In the genomic region with DNA sequence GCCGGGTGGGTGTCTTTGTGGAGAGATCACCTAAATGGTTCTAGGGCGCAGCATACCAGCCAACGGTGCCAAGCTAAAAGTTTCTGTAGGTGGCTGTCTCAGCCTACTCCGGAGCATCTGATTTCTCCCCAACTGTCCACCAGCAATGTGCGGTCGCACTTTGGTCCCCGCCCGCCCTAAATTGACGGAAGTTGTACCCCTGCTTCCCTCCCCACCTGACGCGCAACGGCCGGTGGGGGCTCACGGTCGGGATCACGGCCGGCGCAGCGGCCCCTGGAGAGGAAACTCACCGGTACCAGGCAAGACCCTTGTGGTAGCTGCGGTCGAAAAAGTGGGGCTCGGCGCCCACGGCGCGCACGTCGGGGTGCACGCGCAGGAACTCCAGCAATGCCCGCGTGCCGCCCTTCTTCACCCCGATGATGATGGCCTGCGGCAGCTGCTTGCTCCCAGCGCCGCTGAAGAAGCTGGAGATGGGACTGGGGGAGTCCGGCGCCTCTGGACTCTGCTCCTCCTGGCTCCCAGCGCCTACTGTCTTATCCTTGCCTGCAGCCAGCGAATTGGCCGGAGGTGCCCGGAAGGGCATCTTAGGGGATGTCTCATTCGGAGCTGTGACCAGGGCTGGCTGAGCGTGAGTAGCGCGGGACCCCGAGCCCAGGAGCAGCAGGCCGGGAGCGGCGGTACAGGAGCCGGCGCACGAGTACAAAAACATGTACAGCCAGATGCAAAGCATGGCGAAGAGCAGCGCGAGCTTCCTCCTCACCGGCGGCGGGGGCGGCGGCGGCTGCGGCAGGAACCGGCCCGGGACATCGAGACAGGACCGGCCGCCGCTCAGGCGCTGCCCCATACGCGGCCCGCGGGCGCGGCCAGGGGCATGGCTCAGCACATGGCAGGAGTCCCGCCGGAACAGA, we compare ENCODE assay signal across 7 mouse cellular contexts. TPM values are rescaled to one million over a fixed set of nuclear protein-coding genes. Genes with fewer than 3 reads are reported as not detected.
DNase-seq lines count a peak whose midpoint lies in the region; ATAC-seq and TF ChIP-seq lines count a peak whose summit lies in the region.

No protein-coding gene starts in this region.

- TF ChIP-seq EP300 in lung, postnatal 0 days (IDR thresholded peaks at IDR 0.05): no peak

- H3K9ac ChIP-seq in embryonic facial prominence, embryonic 11.5 days (replicated peaks; ENCODE audit: low read length): peak overlapping the region; percentile 74
- peak overlapping the region; percentile 62 for H3K9ac ChIP-seq in hindbrain, embryonic 14.5 days
- no peak overlapping the region for H3K9ac ChIP-seq in lung, postnatal 0 days (replicated peaks; ENCODE audit: low read depth)
- peak overlapping the region; percentile 40 for H3K9ac ChIP-seq in stomach, embryonic 15.5 days

- H3K4me2 ChIP-seq in embryonic facial prominence, embryonic 11.5 days (ENCODE audit: low read depth, low read length): peak overlapping the region; percentile 96
- peak overlapping the region; percentile 86 for H3K4me2 ChIP-seq in hindbrain, embryonic 14.5 days (replicated peaks)
- peak overlapping the region; percentile 73 for H3K4me2 ChIP-seq in lung, postnatal 0 days (replicated peaks; ENCODE audit: low read depth, low read length)
- H3K4me2 ChIP-seq in stomach, embryonic 15.5 days: peak overlapping the region; percentile 77

- peaks cover 26% of the 10 kb centered on the region for H3K27me3 ChIP-seq in thymus, adult 2 months (ENCODE audit: control insufficient read depth, insufficient read depth, low read length)
- peaks cover 24% of the 10 kb centered on the region for H3K27me3 ChIP-seq in embryonic facial prominence, embryonic 11.5 days (ENCODE audit: control insufficient read depth, insufficient read depth, low read length)
- peaks cover 76% of the 10 kb centered on the region for H3K27me3 ChIP-seq in hindbrain, embryonic 14.5 days (ENCODE audit: control insufficient read depth, insufficient read depth, low read length)
- H3K27me3 ChIP-seq in lung, postnatal 0 days (replicated peaks; ENCODE audit: insufficient read depth, low read length): peaks cover 59% of the 10 kb centered on the region
- peaks cover 35% of the 10 kb centered on the region for H3K27me3 ChIP-seq in stomach, embryonic 15.5 days (replicated peaks)

- no peak for TF ChIP-seq CTCF in thymus, adult 2 months (IDR thresholded peaks at IDR 0.05; ENCODE audit: borderline replicate concordance, control insufficient read depth, extremely low read depth, insufficient read depth, low read length, poor library complexity)
- TF ChIP-seq CTCF in lung, postnatal 0 days (IDR thresholded peaks at IDR 0.05): no peak

- H3K4me1 ChIP-seq in thymus, adult 2 months (replicated peaks; ENCODE audit: control insufficient read depth, insufficient read depth, low read length): peaks cover 25% of the 10 kb centered on the region
- peaks cover 6% of the 10 kb centered on the region for H3K4me1 ChIP-seq in embryonic facial prominence, embryonic 11.5 days (ENCODE audit: control insufficient read depth, insufficient read depth, low read length)
- peaks cover 37% of the 10 kb centered on the region for H3K4me1 ChIP-seq in hindbrain, embryonic 14.5 days (replicated peaks; ENCODE audit: control insufficient read depth, insufficient read depth, low read length)
- peaks cover 26% of the 10 kb centered on the region for H3K4me1 ChIP-seq in lung, postnatal 0 days (ENCODE audit: insufficient read depth, low read depth, low read length)
- peaks cover 36% of the 10 kb centered on the region for H3K4me1 ChIP-seq in stomach, embryonic 15.5 days

- H3K4me3 ChIP-seq in thymus, adult 2 months (ENCODE audit: control insufficient read depth, insufficient read depth, low read length): peak overlapping the region; percentile 44
- peak overlapping the region; percentile 75 for H3K4me3 ChIP-seq in embryonic facial prominence, embryonic 11.5 days (ENCODE audit: low read depth, low read length)
- H3K4me3 ChIP-seq in hindbrain, embryonic 14.5 days (replicated peaks; ENCODE audit: low read length): peak overlapping the region; percentile 60
- peak overlapping the region; percentile 39 for H3K4me3 ChIP-seq in lung, postnatal 0 days (ENCODE audit: low read depth, low read length)
- peak overlapping the region; percentile 57 for H3K4me3 ChIP-seq in stomach, embryonic 15.5 days (replicated peaks)

- H3K27ac ChIP-seq in thymus, adult 2 months (ENCODE audit: control insufficient read depth, insufficient read depth, low read length): no peak overlapping the region
- peak overlapping the region; percentile 52 for H3K27ac ChIP-seq in embryonic facial prominence, embryonic 11.5 days (replicated peaks; ENCODE audit: low read depth, low read length)
- H3K27ac ChIP-seq in hindbrain, embryonic 14.5 days: peak overlapping the region; percentile 51
- no peak overlapping the region for H3K27ac ChIP-seq in lung, postnatal 0 days (ENCODE audit: low read length)
- peak overlapping the region; percentile 5; the same call in 1 of the 2 replicates for H3K27ac ChIP-seq in stomach, embryonic 15.5 days

- ATAC-seq in embryonic facial prominence, embryonic 11.5 days (replicated peaks; ENCODE audit: insufficient number of reproducible peaks, low FRiP score, low TSS enrichment, low read depth): peak; percentile 22; the same call in 1 of the 2 replicates
- no peak for ATAC-seq in hindbrain, embryonic 14.5 days (ENCODE audit: low FRiP score)
- peak; percentile 4; the same call in 1 of the 2 replicates for ATAC-seq in lung, postnatal 0 days
- no peak for ATAC-seq in stomach, embryonic 15.5 days (ENCODE audit: insufficient read depth, low FRiP score, low read depth)
- ATAC-seq in frontal cortex, adult (ENCODE audit: low TSS enrichment): no peak

- H3K9me3 ChIP-seq in embryonic facial prominence, embryonic 11.5 days (replicated peaks; ENCODE audit: control insufficient read depth, low read length): no peaks in the 10 kb centered on the region
- H3K9me3 ChIP-seq in hindbrain, embryonic 14.5 days (ENCODE audit: control insufficient read depth, low read length): no peaks in the 10 kb centered on the region
- no peaks in the 10 kb centered on the region for H3K9me3 ChIP-seq in lung, postnatal 0 days (ENCODE audit: low read length)
- H3K9me3 ChIP-seq in stomach, embryonic 15.5 days: no peaks in the 10 kb centered on the region

- TF ChIP-seq POLR2A in thymus, adult 2 months (IDR thresholded peaks at IDR 0.05; ENCODE audit: control insufficient read depth, extremely low read depth, insufficient read depth, low read length, poor library complexity): no peak

- peak; percentile 28 for DNase-seq in thymus, adult 2 months
- DNase-seq in thymus, postnatal 0 days (ENCODE audit: low spot score): no peak
- DNase-seq in embryonic facial prominence, embryonic 11.5 days (ENCODE audit: low spot score): peak; percentile 38
- no peak for DNase-seq in hindbrain, embryonic 14.5 days (ENCODE audit: low spot score)
- DNase-seq in lung, postnatal 0 days (ENCODE audit: low spot score): no peak

- H3K36me3 ChIP-seq in thymus, adult 2 months (ENCODE audit: control insufficient read depth, insufficient read depth, low read length): no peaks in the 10 kb centered on the region
- no peaks in the 10 kb centered on the region for H3K36me3 ChIP-seq in embryonic facial prominence, embryonic 11.5 days (replicated peaks; ENCODE audit: control insufficient read depth, insufficient read depth, low read depth, low read length)
- H3K36me3 ChIP-seq in hindbrain, embryonic 14.5 days (replicated peaks; ENCODE audit: control insufficient read depth, insufficient read depth): no peaks in the 10 kb centered on the region
- no peaks in the 10 kb centered on the region for H3K36me3 ChIP-seq in lung, postnatal 0 days (ENCODE audit: insufficient read depth, low read length)
- H3K36me3 ChIP-seq in stomach, embryonic 15.5 days: no peaks in the 10 kb centered on the region

- 2% methylated on average over 80 of the region's 80 CpGs for WGBS in thymus, adult 2 months
- WGBS in embryonic facial prominence, embryonic 11.5 days: under 1% methylated on average over 72 of the region's 80 CpGs
- under 1% methylated on average over 80 of the region's 80 CpGs for WGBS in hindbrain, embryonic 14.5 days
- under 1% methylated on average over 60 of the region's 80 CpGs for WGBS in lung, postnatal 0 days
- WGBS in stomach, embryonic 15.5 days: under 1% methylated on average over 79 of the region's 80 CpGs

RNA-seq across cellular contexts. Expression of gene Hs3st3b1, which starts 0.8 kb away (rescaled TPM):
- polyA plus RNA-seq in thymus, adult 2 months (2012; rRNA removed): 9.3 and 12.0 TPM in 2 replicates
- 2.0 and 2.2 TPM in 2 replicates for polyA plus RNA-seq in thymus, postnatal 0 days (2015; fragmentation: Nextera tagmentation; extraction: Ambion mirVana)
- polyA plus RNA-seq in embryonic facial prominence, embryonic 11.5 days (2014; fragmentation: Nextera tagmentation; extraction: Ambion mirVana): 14.7 and 15.2 TPM in 2 replicates
- polyA plus RNA-seq in hindbrain, embryonic 14.5 days (2014; fragmentation: Nextera tagmentation; extraction: Ambion mirVana): 6.7 and 7.9 TPM in 2 replicates
- polyA plus RNA-seq in lung, postnatal 0 days (2015; fragmentation: Nextera tagmentation; extraction: Ambion mirVana): 0.63 and 0.76 TPM in 2 replicates
- 7.9 and 9.9 TPM in 2 replicates for polyA plus RNA-seq in stomach, embryonic 15.5 days (2015; fragmentation: Nextera tagmentation; extraction: Ambion mirVana)

Comparison
In these comparisons a context has a peak if more than half of its experiments do, and no peak if none do; other contexts are left out.
1. DNase-seq: peak in thymus, adult 2 months (single experiment) and embryonic facial prominence, embryonic 11.5 days (single experiment); none in thymus, postnatal 0 days (single experiment), hindbrain, embryonic 14.5 days (single experiment) and lung, postnatal 0 days (single experiment).
2. H3K27ac ChIP-seq: peak in embryonic facial prominence, embryonic 11.5 days (single experiment), hindbrain, embryonic 14.5 days (single experiment) and stomach, embryonic 15.5 days (single experiment); none in thymus, adult 2 months (single experiment) and lung, postnatal 0 days (single experiment).
3. ATAC-seq: peak in embryonic facial prominence, embryonic 11.5 days (single experiment) and lung, postnatal 0 days (single experiment); none in hindbrain, embryonic 14.5 days (single experiment), stomach, embryonic 15.5 days (single experiment) and frontal cortex, adult (single experiment).
4. Peak in every context shown above with its lines, with median percentiles within 50 percentile points of each other: H3K4me3 ChIP-seq and H3K4me2 ChIP-seq.